In genomic region chr15:30740728-30741127, GRCm38 (mm10) we compare ENCODE assay signal across 8 mouse cellular contexts.
DNase-seq lines count a peak whose midpoint lies in the region; ATAC-seq and TF ChIP-seq lines count a peak whose summit lies in the region.
"Had no signal": no experiment of that assay in that cellular context is flagged by ENCODE, and none has a peak within 500 bp of the region (broad histone marks: within the 10 kb centered on the region; RNA-seq: fewer than 3 reads in every experiment).

No protein-coding gene starts in this region.

- TF ChIP-seq POLR2A in CH12.LX (IDR thresholded peaks at IDR 0.05; ENCODE audit: low read depth, low read length): no peak

- dilution Hi-C loops in CH12.LX (cut with MboI; ENCODE audit: extremely low pct_ligation_motif_present, extremely low pct_unique_long_range_greater_than_20kb, low sequenced_read_pairs): no loop called here

- H3K4me1 ChIP-seq in CH12.LX (ENCODE audit: control insufficient read depth in 1 of 2, insufficient read depth in 2 of 2): peaks cover 3 to 15% of the 10 kb centered on the region in 2 experiments; a peak in 3 of 4 replicates
- no peaks in the 10 kb centered on the region for H3K4me1 ChIP-seq in hindbrain, embryonic 10.5 days (replicated peaks)
- H3K4me1 ChIP-seq in lung, postnatal 0 days (ENCODE audit: insufficient read depth, low read depth, low read length): no peaks in the 10 kb centered on the region
- H3K4me1 ChIP-seq: liver, embryonic 15.5 days had no signal

- no peak overlapping the region for H3K9ac ChIP-seq in CH12.LX (ENCODE audit: insufficient read depth, low read depth)
- no peak overlapping the region for H3K9ac ChIP-seq in lung, postnatal 0 days (replicated peaks; ENCODE audit: low read depth)
- H3K9ac ChIP-seq: liver, embryonic 15.5 days had no signal

- H3K79me2 ChIP-seq in CH12.LX (replicated peaks; ENCODE audit: control insufficient read depth, extremely low read depth, insufficient read depth, poor library complexity, severe bottlenecking): no peaks in the 10 kb centered on the region

- peak; percentile 73 for ATAC-seq in lung, postnatal 0 days

- H3K27ac ChIP-seq in CH12.LX (ENCODE audit: insufficient read depth, low read depth): no peak overlapping the region
- no peak overlapping the region for H3K27ac ChIP-seq in hindbrain, embryonic 10.5 days
- peak overlapping the region; percentile 28 for H3K27ac ChIP-seq in layer of hippocampus, adult 2 months
- H3K27ac ChIP-seq in lung, postnatal 0 days (ENCODE audit: low read length): no peak overlapping the region
- H3K27ac ChIP-seq: liver, embryonic 15.5 days had no signal

- H3K4me2 ChIP-seq in CH12.LX (ENCODE audit: insufficient read depth, low read depth, poor library complexity, severe bottlenecking): peak overlapping the region; percentile 53
- no peak overlapping the region for H3K4me2 ChIP-seq in lung, postnatal 0 days (replicated peaks; ENCODE audit: low read depth, low read length)
- H3K4me2 ChIP-seq: liver, embryonic 15.5 days had no signal

- no peaks in the 10 kb centered on the region for H3K9me3 ChIP-seq in CH12.LX (replicated peaks; ENCODE audit: low read length)
- H3K9me3 ChIP-seq in hindbrain, embryonic 10.5 days: no peaks in the 10 kb centered on the region
- no peaks in the 10 kb centered on the region for H3K9me3 ChIP-seq in lung, postnatal 0 days (ENCODE audit: low read length)
- H3K9me3 ChIP-seq: liver, embryonic 15.5 days had no signal

- no peak overlapping the region for H3K4me3 ChIP-seq in CH12.LX (replicated peaks in 1 of 3; ENCODE audit: low read depth in 2 of 3, low read length in 2 of 3, poor library complexity in 1 of 3)
- H3K4me3 ChIP-seq in hindbrain, embryonic 10.5 days: no peak overlapping the region
- no peak overlapping the region for H3K4me3 ChIP-seq in layer of hippocampus, adult 2 months
- no peak overlapping the region for H3K4me3 ChIP-seq in lung, postnatal 0 days (ENCODE audit: low read depth, low read length)
- H3K4me3 ChIP-seq: liver, embryonic 15.5 days had no signal

- peak; percentile 86 to 90 for TF ChIP-seq CTCF in CH12.LX (conservative IDR thresholded peaks at IDR 0.05 in 1 of 2, IDR thresholded peaks at IDR 0.05 in 1 of 2; ENCODE audit: low read depth in 2 of 2, low read length in 2 of 2)
- TF ChIP-seq CTCF in layer of hippocampus, adult 2 months (conservative IDR thresholded peaks at IDR 0.05): peak; percentile 89
- peak; percentile 87 for TF ChIP-seq CTCF in lung, postnatal 0 days (IDR thresholded peaks at IDR 0.05)

- no peaks in the 10 kb centered on the region for H3K36me3 ChIP-seq in CH12.LX (replicated peaks in 1 of 2; ENCODE audit: control insufficient read depth in 1 of 2, insufficient read depth in 1 of 2, low read length in 1 of 2)
- H3K36me3 ChIP-seq in hindbrain, embryonic 10.5 days: no peaks in the 10 kb centered on the region
- H3K36me3 ChIP-seq in lung, postnatal 0 days (ENCODE audit: insufficient read depth, low read length): no peaks in the 10 kb centered on the region
- H3K36me3 ChIP-seq: liver, embryonic 15.5 days had no signal

- TF ChIP-seq EP300 in CH12.LX (IDR thresholded peaks at IDR 0.05; ENCODE audit: low read length): no peak
- TF ChIP-seq EP300 in lung, postnatal 0 days (IDR thresholded peaks at IDR 0.05): no peak

- in situ Hi-C loops in CH12.LX (cut with MboI; ENCODE audit: low pct_ligation_motif_present, low pct_unique_long_range_greater_than_20kb, low sequenced_read_pairs): loop anchor here (10.0 to 25.0 kb wide), 2 partner anchors 206 to 303 kb away; no protein-coding TSS in a partner anchor

- H3K27me3 ChIP-seq in CH12.LX (replicated peaks): no peaks in the 10 kb centered on the region
- no peaks in the 10 kb centered on the region for H3K27me3 ChIP-seq in hindbrain, embryonic 10.5 days (ENCODE audit: insufficient read depth, poor library complexity, severe bottlenecking)
- H3K27me3 ChIP-seq in lung, postnatal 0 days (replicated peaks; ENCODE audit: insufficient read depth, low read length): no peaks in the 10 kb centered on the region
- H3K27me3 ChIP-seq: liver, embryonic 15.5 days had no signal

- TF ChIP-seq RAD21 in CH12.LX (IDR thresholded peaks at IDR 0.05; ENCODE audit: low read depth, low read length): peak; percentile 89

- peak; percentile 89 for DNase-seq in CH12.LX (ENCODE audit: extremely low read depth)
- DNase-seq in adrenal gland, adult (ENCODE audit: inconsistent age in 2 of 2, low spot score in 1 of 2): peak; percentile 20 to 76
- DNase-seq in embryo, embryonic 11 days: peak; percentile 85
- DNase-seq in hindbrain, embryonic 10.5 days (ENCODE audit: low spot score): peak; percentile 67
- peak; percentile 81 to 84 for DNase-seq in layer of hippocampus, adult 2 months (ENCODE audit: low spot score in 2 of 2)
- DNase-seq in lung, postnatal 0 days (ENCODE audit: low spot score): peak; percentile 82
- DNase-seq in right cerebral cortex, adult 18-20 months: peak; percentile 83

- WGBS in hindbrain, embryonic 10.5 days: 19% methylated on average over 6 of the region's 6 CpGs
- WGBS in lung, postnatal 0 days: 6% methylated on average over 6 of the region's 6 CpGs

TF ChIP-seq in CH12.LX, 34 proteins besides CTCF, POLR2A, EP300 and RAD21:
- TF ChIP-seq JUND (conservative IDR thresholded peaks at IDR 0.05; ENCODE audit: low read depth, low read length) (no peak), ETS1 (conservative IDR thresholded peaks at IDR 0.05; ENCODE audit: low read depth, low read length) (no peak), SIN3A (IDR thresholded peaks at IDR 0.05; ENCODE audit: low read length) (no peak), ELF1 (IDR thresholded peaks at IDR 0.05; ENCODE audit: low read depth, low read length) (no peak), POLR2AphosphoS2 (IDR thresholded peaks at IDR 0.05; ENCODE audit: low read depth, low read length) (no peak), SMC3 (IDR thresholded peaks at IDR 0.05; ENCODE audit: low read depth, low read length) (peak; percentile 90), ZC3H11A (IDR thresholded peaks at IDR 0.05; ENCODE audit: low read depth, low read length) (peak; percentile 43), JUN (IDR thresholded peaks at IDR 0.05; ENCODE audit: insufficient read depth, low read depth, low read length) (no peak), USF2 (conservative IDR thresholded peaks at IDR 0.05; ENCODE audit: low read depth, low read length) (no peak), MAX (IDR thresholded peaks at IDR 0.05; ENCODE audit: low read length) (no peak), BHLHE40 (IDR thresholded peaks at IDR 0.05; ENCODE audit: low read depth, low read length) (no peak), GABPA (IDR thresholded peaks at IDR 0.05; ENCODE audit: insufficient replicate concordance, low read depth, low read length) (no peak), IRF4 (IDR thresholded peaks at IDR 0.05; ENCODE audit: low read depth, low read length) (peak; percentile 32; the same call in 1 of the 2 replicates), NELFE (IDR thresholded peaks at IDR 0.05; ENCODE audit: low read depth, low read length) (no peak), MXI1 (IDR thresholded peaks at IDR 0.05; ENCODE audit: low read depth, low read length) (no peak), CHD1 (IDR thresholded peaks at IDR 0.05; ENCODE audit: low read depth, low read length) (no peak), TCF12 (IDR thresholded peaks at IDR 0.05; ENCODE audit: low read depth, low read length) (no peak)
TF ChIP-seq in CH12.LX: peak in this region for 3.
